Mouse (Mus musculus) neural tube, embryonic 15.5 days (tissue): ENCODE data around the gene Fcnb. TPM values are rescaled to one million over a fixed set of nuclear protein-coding genes. Genes with fewer than 3 reads are reported as not detected.

Experiments
- ATAC-seq: fragments of 200-750 bp; cut with Nextera tagmentation; 2 replicates; pipeline ENCODE4 v1.8.0; 2017; ENCODE audit warnings: mild to moderate bottlenecking, moderate TSS enrichment, moderate library complexity; ENCODE audit not compliant: low FRiP score
- H3K27ac ChIP-seq: fragments of 300-500 bp; sonication (generic); replicated peaks from 2 replicates; pipeline ENCODE4 v1.5.1; 2015; ENCODE audit warnings: mild to moderate bottlenecking, inconsistent platforms
- H3K27me3 ChIP-seq: fragments of 300-500 bp; sonication (generic); replicated peaks from 2 replicates; pipeline ENCODE4 v1.6.1; 2015; ENCODE audit warnings: inconsistent platforms
- H3K36me3 ChIP-seq: fragments of 300-500 bp; sonication (generic); 2 replicates; pipeline ENCODE4 v1.6.1; 2015; ENCODE audit warnings: inconsistent platforms
- H3K4me1 ChIP-seq: fragments of 300-500 bp; sonication (generic); 2 replicates; pipeline ENCODE4 v1.6.1; 2015; ENCODE audit warnings: inconsistent platforms
- H3K4me2 ChIP-seq: fragments of 300-500 bp; sonication (generic); 2 replicates; pipeline ENCODE4 v1.6.1; 2015; ENCODE audit warnings: inconsistent platforms, mild to moderate bottlenecking, moderate library complexity
- H3K4me3 ChIP-seq: fragments of 300-500 bp; sonication (generic); replicated peaks from 2 replicates; pipeline ENCODE4 v1.5.1; 2015; ENCODE audit warnings: mild to moderate bottlenecking, inconsistent platforms
- H3K9ac ChIP-seq: fragments of 300-500 bp; sonication (generic); replicated peaks from 2 replicates; pipeline ENCODE4 v1.6.1; 2015; ENCODE audit warnings: mild to moderate bottlenecking, inconsistent platforms
- H3K9me3 ChIP-seq: fragments of 300-500 bp; sonication (generic); replicated peaks from 2 replicates; pipeline ENCODE4 v1.6.1; 2016; ENCODE audit warnings: inconsistent platforms
- WGBS: fragments of 180-500 bp; shearing (Covaris S2); methylation state at CpG from one replicate; pipeline ENCODE4 v1.1.7; 2015; ENCODE audit warnings: mixed read lengths; 5-methylcytosine and 5-hydroxymethylcytosine counted together
- polyA plus RNA-seq: library from polyadenylated mRNA; unstranded; fragments of >200 nt; fragmentation: Nextera tagmentation; extraction: Ambion mirVana; gene quantifications from 2 replicates; pipeline ENCODE4 v1.2.1, GENCODE M21; 2015

The Fcnb gene
- polyA plus RNA-seq, 1 experiment from 2014 or later: not detected

GRCm38 (mm10) chr2:28040466-28040865 is 44.2 kb downstream of the Fcnb start:
- peaks cover 19% of the 10 kb centered on the region for H3K4me1 ChIP-seq
- WGBS: 95% methylated on average over 1 of the region's 1 CpGs

GRCm38 (mm10) chr2:28039647-28040325 is 44.9 kb downstream of the Fcnb start:
- H3K36me3 ChIP-seq: no peaks in the 10 kb centered on the region
- H3K9me3 ChIP-seq: peaks cover 2% of the 10 kb centered on the region; the same call in 1 of the 2 replicates
- H3K27ac ChIP-seq: no peak overlapping the region
- H3K4me1 ChIP-seq: peaks cover 19% of the 10 kb centered on the region
- H3K4me2 ChIP-seq: no peak overlapping the region
- no peak overlapping the region for H3K9ac ChIP-seq
- WGBS: 92% methylated on average over 10 of the region's 10 CpGs
- no peak for ATAC-seq
- H3K27me3 ChIP-seq: no peaks in the 10 kb centered on the region
- H3K4me3 ChIP-seq: no peak overlapping the region

More at GRCm38 (mm10) chr2:28040466-28040865, 44.2 kb downstream of the Fcnb start:
- H3K27ac ChIP-seq: no peak overlapping the region
- H3K9ac ChIP-seq: no peak overlapping the region
- H3K36me3 ChIP-seq: no peaks in the 10 kb centered on the region
- no peak overlapping the region for H3K4me3 ChIP-seq
- no peaks in the 10 kb centered on the region for H3K27me3 ChIP-seq
- H3K9me3 ChIP-seq: peaks cover 2% of the 10 kb centered on the region; the same call in 1 of the 2 replicates
- no peak overlapping the region for H3K4me2 ChIP-seq
- ATAC-seq: no peak

- Histone ChIP-seq H3K9ac (no peak overlapping the region), H3K27ac (peak overlapping the region; percentile 37; the same call in 1 of the 2 replicates), H3K9me3 (peaks cover 2% of the 10 kb centered on the region; the same call in 1 of the 2 replicates), H3K4me2 (no peak overlapping the region), H3K27me3 (no peaks in the 10 kb centered on the region), H3K4me1 (peaks cover 29% of the 10 kb centered on the region), H3K36me3 (no peaks in the 10 kb centered on the region), H3K4me3 (no peak overlapping the region)
- 63% methylated on average over 14 of the region's 14 CpGs for WGBS
- peak; percentile 50; the same call in 1 of the 2 replicates for ATAC-seq
These were observed 46.1 kb downstream of the Fcnb start for GRCm38 (mm10) chr2:28038391-28039096.

GRCm38 (mm10) chr2:28037505-28038390 is 46.9 kb downstream of the Fcnb start:
- H3K4me3 ChIP-seq: no peak overlapping the region
- H3K9ac ChIP-seq: no peak overlapping the region
- H3K4me2 ChIP-seq: no peak overlapping the region
- H3K36me3 ChIP-seq: no peaks in the 10 kb centered on the region
- H3K9me3 ChIP-seq: no peaks in the 10 kb centered on the region; the same call in 1 of the 2 replicates
- no peaks in the 10 kb centered on the region for H3K27me3 ChIP-seq
- H3K4me1 ChIP-seq: peaks cover 35% of the 10 kb centered on the region
- ATAC-seq: no peak
- H3K27ac ChIP-seq: peak overlapping the region; percentile 37
- 67% methylated on average over 12 of the region's 12 CpGs for WGBS

- WGBS: 85% methylated on average over 13 of the region's 13 CpGs
- H3K4me3 ChIP-seq: no peak overlapping the region
- H3K4me2 ChIP-seq: no peak overlapping the region
- peaks cover 35% of the 10 kb centered on the region for H3K4me1 ChIP-seq
- H3K9ac ChIP-seq: no peak overlapping the region
- H3K9me3 ChIP-seq: no peaks in the 10 kb centered on the region
- no peak overlapping the region for H3K27ac ChIP-seq
- no peaks in the 10 kb centered on the region for H3K27me3 ChIP-seq
- no peaks in the 10 kb centered on the region for H3K36me3 ChIP-seq
- no peak for ATAC-seq
These were observed 47.9 kb downstream of the Fcnb start for GRCm38 (mm10) chr2:28036788-28037187.

GRCm38 (mm10) chr2:28034011-28034710 is 50.5 kb downstream of the Fcnb start:
- no peak overlapping the region for H3K4me3 ChIP-seq
- no peaks in the 10 kb centered on the region for H3K36me3 ChIP-seq
- ATAC-seq: peak; percentile 26; the same call in 1 of the 2 replicates
- H3K9ac ChIP-seq: 0 out of 2 replicates have a peak overlapping the region, but pooled peaks have one; percentile 7
- H3K4me1 ChIP-seq: peaks cover 35% of the 10 kb centered on the region
- H3K9me3 ChIP-seq: no peaks in the 10 kb centered on the region
- peaks cover 12% of the 10 kb centered on the region; the same call in 1 of the 2 replicates for H3K27me3 ChIP-seq
- H3K4me2 ChIP-seq: no peak overlapping the region
- WGBS: 26% methylated on average over 13 of the region's 13 CpGs
- H3K27ac ChIP-seq: no peak overlapping the region

- H3K4me3 ChIP-seq: no peak overlapping the region
- peaks cover 12% of the 10 kb centered on the region; the same call in 1 of the 2 replicates for H3K27me3 ChIP-seq
- H3K4me1 ChIP-seq: peaks cover 21% of the 10 kb centered on the region
- no peak overlapping the region for H3K4me2 ChIP-seq
- no peak overlapping the region for H3K27ac ChIP-seq
- H3K9ac ChIP-seq: no peak overlapping the region
- no peaks in the 10 kb centered on the region for H3K36me3 ChIP-seq
- no peaks in the 10 kb centered on the region for H3K9me3 ChIP-seq
- ATAC-seq: no peak
- 90% methylated on average over 11 of the region's 11 CpGs for WGBS
These were observed 52.2 kb downstream of the Fcnb start for GRCm38 (mm10) chr2:28032469-28032868.

- peaks cover 16% of the 10 kb centered on the region for H3K4me1 ChIP-seq
- peaks cover 12% of the 10 kb centered on the region; the same call in 1 of the 2 replicates for H3K27me3 ChIP-seq
- H3K9me3 ChIP-seq: no peaks in the 10 kb centered on the region
- no peak overlapping the region for H3K9ac ChIP-seq
- ATAC-seq: no peak
- H3K4me2 ChIP-seq: no peak overlapping the region
- 83% methylated on average over 9 of the region's 9 CpGs for WGBS
- no peak overlapping the region for H3K4me3 ChIP-seq
- H3K36me3 ChIP-seq: no peaks in the 10 kb centered on the region
- H3K27ac ChIP-seq: no peak overlapping the region
These were observed 52.8 kb downstream of the Fcnb start for GRCm38 (mm10) chr2:28031860-28032259.

Other genes with a start within 250 kb of the Fcnb start
- gene Col5a1, start 198.5 kb downstream of the Fcnb start, polyA plus RNA-seq: 21.5 and 29.0 TPM in 2 replicates
- gene Olfm1, start 108.1 kb upstream of the Fcnb start, polyA plus RNA-seq: 296 and 363 TPM in 2 replicates